Mouse (Mus musculus): Measurements from ENCODE around the gene Kcp. TPM values are rescaled to one million over a fixed set of nuclear protein-coding genes. Genes with fewer than 3 reads are reported as not detected.

Gene Kcp
- total RNA-seq, 1 experiment, result 3.3 TPM

- DNase-seq (ENCODE audit: low read depth, low spot score), result no peak
- no peak within 1 kb of the TSS for H3K27ac ChIP-seq (ENCODE audit: insufficient read depth, low read depth, low read length, poor library complexity, severe bottlenecking)
- H3K9me3 ChIP-seq (ENCODE audit: control insufficient read depth, insufficient read depth, low read depth, low read length), result no peaks in the 10 kb centered on the region
- in situ Hi-C loops (cut with MboI; ENCODE audit: low sequenced_read_pairs in 2 of 2, unreplicated experiment in 2 of 2), result no loop called here
- H3K36me3 ChIP-seq (ENCODE audit: control insufficient read depth, insufficient read depth, low read length, poor library complexity, severe bottlenecking), result no peaks in the 10 kb centered on the region
- H3K9ac ChIP-seq (ENCODE audit: insufficient read depth, low read depth, low read length, poor library complexity, severe bottlenecking), result peak within 1 kb of the TSS; percentile 34
- TF ChIP-seq HCFC1 (IDR thresholded peaks at IDR 0.05; ENCODE audit: borderline replicate concordance, insufficient read depth, low read length) (no peak), ZC3H11A (IDR thresholded peaks at IDR 0.05; ENCODE audit: borderline replicate concordance, low read depth, low read length) (no peak), MAFK (IDR thresholded peaks at IDR 0.05; ENCODE audit: insufficient read depth, low read depth, low read length) (no peak), CHD2 (IDR thresholded peaks at IDR 0.05; ENCODE audit: low read depth, low read length) (no peak), ZNF384 (IDR thresholded peaks at IDR 0.05; ENCODE audit: low read depth, low read length) (no peak)
- H3K4me1 ChIP-seq (ENCODE audit: control insufficient read depth in 2 of 2, insufficient read depth in 2 of 2, low read length in 2 of 2, poor library complexity in 1 of 2), result peaks cover 0 to 23% of the 10 kb centered on the region in 2 experiments; a peak in 2 of 4 replicates
- H3K4me3 ChIP-seq (ENCODE audit: insufficient read depth in 1 of 2, low read depth in 1 of 2, low read length in 2 of 2, poor library complexity in 1 of 2, severe bottlenecking in 1 of 2), result peak within 1 kb of the TSS; percentile 33 to 63
Observed at GRCm38 (mm10) chr6:29433038-29433803, 74.5 kb downstream of the Kcp start, which contains the start of gene Flnc. TSS of gene Flnc (plus strand) at chr6:29433256.

- Histone ChIP-seq H3K36me3 (ENCODE audit: control insufficient read depth, insufficient read depth, low read length, poor library complexity, severe bottlenecking) (no peaks in the 10 kb centered on the region), H3K4me3 (ENCODE audit: insufficient read depth in 1 of 2, low read depth in 1 of 2, low read length in 2 of 2, poor library complexity in 1 of 2, severe bottlenecking in 1 of 2) (peak overlapping the region; percentile 33 to 63; a peak in 3 of 4 replicates), H3K27ac (ENCODE audit: insufficient read depth, low read depth, low read length, poor library complexity, severe bottlenecking) (no peak overlapping the region), H3K4me1 (ENCODE audit: control insufficient read depth in 2 of 2, insufficient read depth in 2 of 2, low read length in 2 of 2, poor library complexity in 1 of 2) (peaks cover 0 to 23% of the 10 kb centered on the region in 2 experiments; a peak in 2 of 4 replicates), H3K9ac (ENCODE audit: insufficient read depth, low read depth, low read length, poor library complexity, severe bottlenecking) (no peak overlapping the region), H3K9me3 (ENCODE audit: control insufficient read depth, insufficient read depth, low read depth, low read length) (no peaks in the 10 kb centered on the region)
- in situ Hi-C loops (cut with MboI; ENCODE audit: low sequenced_read_pairs in 2 of 2, unreplicated experiment in 2 of 2), result no loop called here
- no peak for TF ChIP-seq ZC3H11A (IDR thresholded peaks at IDR 0.05; ENCODE audit: borderline replicate concordance, low read depth, low read length)
- TF ChIP-seq ZNF384 (IDR thresholded peaks at IDR 0.05; ENCODE audit: low read depth, low read length), result no peak
- TF ChIP-seq HCFC1 (IDR thresholded peaks at IDR 0.05; ENCODE audit: borderline replicate concordance, insufficient read depth, low read length), result no peak
- TF ChIP-seq MAFK (IDR thresholded peaks at IDR 0.05; ENCODE audit: insufficient read depth, low read depth, low read length), result no peak
- DNase-seq (ENCODE audit: low read depth, low spot score), result no peak
Observed at GRCm38 (mm10) chr6:29432676-29433037, 75.1 kb downstream of the Kcp start.

- in situ Hi-C loops (cut with MboI; ENCODE audit: low sequenced_read_pairs in 2 of 2, unreplicated experiment in 2 of 2), result no loop called here
- H3K9me3 ChIP-seq (ENCODE audit: control insufficient read depth, insufficient read depth, low read depth, low read length), result no peaks in the 10 kb centered on the region
Observed at GRCm38 (mm10) chr6:29432156-29432555, 75.6 kb downstream of the Kcp start.

GRCm38 (mm10) chr6:29431473-29431872 lies 76.3 kb downstream of the Kcp start:
- no peak overlapping the region for H3K27ac ChIP-seq (ENCODE audit: insufficient read depth, low read depth, low read length, poor library complexity, severe bottlenecking)
- no peaks in the 10 kb centered on the region for H3K9me3 ChIP-seq (ENCODE audit: control insufficient read depth, insufficient read depth, low read depth, low read length)
- no peaks in the 10 kb centered on the region for H3K36me3 ChIP-seq (ENCODE audit: control insufficient read depth, insufficient read depth, low read length, poor library complexity, severe bottlenecking)
- no peak overlapping the region for H3K4me3 ChIP-seq (ENCODE audit: insufficient read depth in 1 of 2, low read depth in 1 of 2, low read length in 2 of 2, poor library complexity in 1 of 2, severe bottlenecking in 1 of 2)
- DNase-seq (ENCODE audit: low read depth, low spot score), result no peak
- H3K4me1 ChIP-seq (ENCODE audit: control insufficient read depth in 2 of 2, insufficient read depth in 2 of 2, low read length in 2 of 2, poor library complexity in 1 of 2), result peaks cover 0 to 19% of the 10 kb centered on the region in 2 experiments; a peak in 2 of 4 replicates
- H3K9ac ChIP-seq (ENCODE audit: insufficient read depth, low read depth, low read length, poor library complexity, severe bottlenecking), result no peak overlapping the region
- TF ChIP-seq ZC3H11A (IDR thresholded peaks at IDR 0.05; ENCODE audit: borderline replicate concordance, low read depth, low read length) (no peak), ZNF384 (IDR thresholded peaks at IDR 0.05; ENCODE audit: low read depth, low read length) (no peak), MAFK (IDR thresholded peaks at IDR 0.05; ENCODE audit: insufficient read depth, low read depth, low read length) (no peak)
- in situ Hi-C loops (cut with MboI; ENCODE audit: low sequenced_read_pairs in 2 of 2, unreplicated experiment in 2 of 2), result no loop called here

More at GRCm38 (mm10) chr6:29432156-29432555, 75.6 kb downstream of the Kcp start:
- Histone ChIP-seq H3K27ac (ENCODE audit: insufficient read depth, low read depth, low read length, poor library complexity, severe bottlenecking) (no peak overlapping the region), H3K9ac (ENCODE audit: insufficient read depth, low read depth, low read length, poor library complexity, severe bottlenecking) (no peak overlapping the region), H3K36me3 (ENCODE audit: control insufficient read depth, insufficient read depth, low read length, poor library complexity, severe bottlenecking) (no peaks in the 10 kb centered on the region), H3K4me1 (ENCODE audit: control insufficient read depth in 2 of 2, insufficient read depth in 2 of 2, low read length in 2 of 2, poor library complexity in 1 of 2) (peaks cover 0 to 23% of the 10 kb centered on the region in 2 experiments; a peak in 2 of 4 replicates), H3K4me3 (ENCODE audit: insufficient read depth in 1 of 2, low read depth in 1 of 2, low read length in 2 of 2, poor library complexity in 1 of 2, severe bottlenecking in 1 of 2) (no peak overlapping the region)
- TF ChIP-seq ZC3H11A (IDR thresholded peaks at IDR 0.05; ENCODE audit: borderline replicate concordance, low read depth, low read length) (no peak), CHD2 (IDR thresholded peaks at IDR 0.05; ENCODE audit: low read depth, low read length) (no peak), ZNF384 (IDR thresholded peaks at IDR 0.05; ENCODE audit: low read depth, low read length) (no peak), MAFK (IDR thresholded peaks at IDR 0.05; ENCODE audit: insufficient read depth, low read depth, low read length) (no peak), HCFC1 (IDR thresholded peaks at IDR 0.05; ENCODE audit: borderline replicate concordance, insufficient read depth, low read length) (no peak)
- no peak for DNase-seq (ENCODE audit: low read depth, low spot score)
